Mouse (Mus musculus): Measurements from ENCODE around the gene Plin3. TPM values are rescaled to one million over a fixed set of nuclear protein-coding genes. Genes with fewer than 3 reads are reported as not detected.

Gene Plin3
- polyA plus RNA-seq, 1 experiment, result 21.3 TPM

- peaks cover 63% of the 10 kb centered on the region for H3K36me3 ChIP-seq (replicated peaks; ENCODE audit: low read length)
- H3K27me3 ChIP-seq (replicated peaks), result no peaks in the 10 kb centered on the region
- H3K9me3 ChIP-seq, result no peaks in the 10 kb centered on the region
- peak within 1 kb of the TSS; percentile 98 for H3K4me3 ChIP-seq (replicated peaks)
- H3K4me1 ChIP-seq, result peaks cover 76% of the 10 kb centered on the region
- TF ChIP-seq GATA1 (IDR thresholded peaks at IDR 0.05; ENCODE audit: borderline replicate concordance, low read length), result peak; percentile 86
- TF ChIP-seq FLI1 (IDR thresholded peaks at IDR 0.05; ENCODE audit: low read length), result no peak
Observed at GRCm38 (mm10) chr17:56276643-56277566, 15.8 kb downstream of the Plin3 start, which contains the start of gene Ticam1. Gene Ticam1 (minus strand): TSS chr17:56276786.

DNA sequence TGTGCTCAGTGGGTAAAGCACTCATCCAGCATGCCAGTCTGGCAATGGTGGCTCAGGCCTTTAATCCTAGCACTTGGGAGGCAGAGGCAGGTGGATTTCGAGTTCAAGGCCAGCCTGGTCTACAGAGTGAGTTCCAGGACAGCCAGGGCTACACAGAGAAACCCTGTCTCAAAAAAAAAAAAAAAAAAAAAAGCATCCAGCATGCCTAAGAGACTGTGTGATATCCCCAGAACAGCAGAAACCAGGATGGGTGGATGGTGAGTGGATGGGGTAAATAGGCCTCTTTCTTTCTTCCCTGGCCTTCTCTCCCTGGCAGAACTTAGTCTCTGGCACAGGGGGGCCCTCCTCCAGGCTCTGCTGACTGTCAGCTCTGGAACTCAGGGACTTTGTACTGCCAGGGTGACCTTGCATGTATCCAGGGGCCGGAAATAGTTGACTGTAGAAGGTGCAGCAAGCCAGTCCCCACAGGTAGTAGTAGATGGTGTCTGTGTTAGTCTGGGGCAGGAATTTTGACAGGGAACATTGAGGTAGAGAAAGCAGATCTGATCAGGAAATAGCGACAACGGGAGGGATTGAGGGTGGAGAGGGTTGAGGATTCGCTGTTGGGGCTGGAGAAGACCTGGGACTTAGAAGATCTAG lies 16.7 kb downstream of the Plin3 start:
- Histone ChIP-seq H3K4me1 (peaks cover 79% of the 10 kb centered on the region), H3K4me3 (replicated peaks) (peak overlapping the region; percentile 98), H3K27me3 (replicated peaks) (no peaks in the 10 kb centered on the region), H3K36me3 (replicated peaks; ENCODE audit: low read length) (peaks cover 63% of the 10 kb centered on the region), H3K9me3 (no peaks in the 10 kb centered on the region)
- no peak for TF ChIP-seq FLI1 (IDR thresholded peaks at IDR 0.05; ENCODE audit: low read length)
- TF ChIP-seq GATA1 (IDR thresholded peaks at IDR 0.05; ENCODE audit: borderline replicate concordance, low read length), result no peak

GRCm38 (mm10) chr17:56273986-56274385 lies 18.7 kb downstream of the Plin3 start:
- H3K9me3 ChIP-seq, result no peaks in the 10 kb centered on the region
- TF ChIP-seq FLI1 (IDR thresholded peaks at IDR 0.05; ENCODE audit: low read length) (no peak), GATA1 (IDR thresholded peaks at IDR 0.05; ENCODE audit: borderline replicate concordance, low read length) (no peak)
- H3K4me1 ChIP-seq, result peaks cover 87% of the 10 kb centered on the region
- H3K4me3 ChIP-seq (replicated peaks), result peak overlapping the region; percentile 54
- peaks cover 66% of the 10 kb centered on the region for H3K36me3 ChIP-seq (replicated peaks; ENCODE audit: low read length)
- H3K27me3 ChIP-seq (replicated peaks), result no peaks in the 10 kb centered on the region

- no peaks in the 10 kb centered on the region for H3K9me3 ChIP-seq
- TF ChIP-seq FLI1 (IDR thresholded peaks at IDR 0.05; ENCODE audit: low read length) (no peak), GATA1 (IDR thresholded peaks at IDR 0.05; ENCODE audit: borderline replicate concordance, low read length) (no peak)
- H3K27me3 ChIP-seq (replicated peaks), result no peaks in the 10 kb centered on the region
- peaks cover 83% of the 10 kb centered on the region for H3K4me1 ChIP-seq
- peak overlapping the region; percentile 54 for H3K4me3 ChIP-seq (replicated peaks)
- peaks cover 61% of the 10 kb centered on the region for H3K36me3 ChIP-seq (replicated peaks; ENCODE audit: low read length)
Observed at GRCm38 (mm10) chr17:56273482-56273881, 19.2 kb downstream of the Plin3 start.

GRCm38 (mm10) chr17:56272644-56273043 lies 20.0 kb downstream of the Plin3 start:
- peaks cover 54% of the 10 kb centered on the region for H3K36me3 ChIP-seq (replicated peaks; ENCODE audit: low read length)
- no peak overlapping the region for H3K4me3 ChIP-seq (replicated peaks)
- H3K4me1 ChIP-seq, result peaks cover 83% of the 10 kb centered on the region
- no peaks in the 10 kb centered on the region for H3K27me3 ChIP-seq (replicated peaks)
- TF ChIP-seq GATA1 (IDR thresholded peaks at IDR 0.05; ENCODE audit: borderline replicate concordance, low read length) (no peak), FLI1 (IDR thresholded peaks at IDR 0.05; ENCODE audit: low read length) (no peak)
- no peaks in the 10 kb centered on the region for H3K9me3 ChIP-seq

DNA sequence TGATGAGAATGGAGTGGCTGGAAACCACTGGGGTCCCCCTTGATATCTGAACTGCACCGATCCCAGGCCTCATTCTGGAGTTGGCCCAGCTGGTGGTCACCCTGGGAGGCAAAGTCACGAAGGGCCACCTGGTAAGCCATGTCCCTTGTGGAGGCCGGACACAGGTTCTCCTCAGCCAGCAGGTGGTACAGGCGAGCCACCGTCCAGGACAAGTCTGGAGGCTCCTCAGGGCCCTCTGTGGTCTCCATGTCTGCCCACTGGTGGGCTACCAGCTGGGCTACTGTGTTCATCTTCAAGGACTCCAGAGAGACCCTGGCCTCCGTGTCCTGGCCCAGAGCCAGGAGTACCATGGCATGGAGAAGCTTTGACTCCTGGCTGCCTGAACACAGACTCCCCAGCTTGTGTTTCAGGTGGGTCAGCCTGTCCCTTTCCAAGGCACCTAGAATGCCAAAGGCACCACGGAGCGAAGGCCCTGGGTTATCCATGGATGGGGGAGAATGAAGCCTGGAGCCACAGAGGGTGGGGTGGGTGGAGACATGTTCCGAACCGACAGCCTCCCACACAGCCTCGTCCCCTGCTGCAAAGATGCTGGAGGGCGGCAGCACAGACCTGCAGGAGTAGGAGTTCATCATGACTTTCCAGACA lies 20.9 kb downstream of the Plin3 start:
- Histone ChIP-seq H3K4me3 (replicated peaks) (no peak overlapping the region), H3K36me3 (replicated peaks; ENCODE audit: low read length) (peaks cover 54% of the 10 kb centered on the region), H3K27me3 (replicated peaks) (no peaks in the 10 kb centered on the region), H3K9me3 (no peaks in the 10 kb centered on the region), H3K4me1 (peaks cover 76% of the 10 kb centered on the region)
- TF ChIP-seq FLI1 (IDR thresholded peaks at IDR 0.05; ENCODE audit: low read length) (no peak), GATA1 (IDR thresholded peaks at IDR 0.05; ENCODE audit: borderline replicate concordance, low read length) (no peak)

DNA sequence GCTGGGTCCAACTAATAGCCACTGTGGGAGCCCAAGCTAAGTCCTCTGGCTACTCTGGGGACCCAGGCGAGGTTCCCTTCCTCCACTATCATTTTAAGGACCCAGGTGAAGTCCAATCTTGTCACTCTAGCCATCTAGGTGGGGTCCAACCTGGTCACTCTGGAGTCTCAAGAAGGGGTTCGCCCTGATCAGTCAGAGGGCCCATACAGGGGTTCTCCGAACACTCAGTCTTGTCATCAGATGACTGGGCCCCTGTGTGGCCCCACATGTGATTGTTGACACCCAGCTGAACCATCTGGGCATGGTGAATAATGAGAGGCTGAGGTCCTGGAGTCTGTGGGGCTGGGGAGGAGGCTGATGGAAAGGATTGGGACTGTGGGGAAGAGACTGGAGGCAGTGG lies 22.9 kb downstream of the Plin3 start:
- no peak for TF ChIP-seq FLI1 (IDR thresholded peaks at IDR 0.05; ENCODE audit: low read length)
- TF ChIP-seq GATA1 (IDR thresholded peaks at IDR 0.05; ENCODE audit: borderline replicate concordance, low read length), result no peak
- peaks cover 85% of the 10 kb centered on the region for H3K4me1 ChIP-seq
- H3K4me3 ChIP-seq (replicated peaks), result peak overlapping the region; percentile 90
- peaks cover 59% of the 10 kb centered on the region for H3K36me3 ChIP-seq (replicated peaks; ENCODE audit: low read length)
- H3K27me3 ChIP-seq (replicated peaks), result no peaks in the 10 kb centered on the region
- H3K9me3 ChIP-seq, result no peaks in the 10 kb centered on the region

DNA sequence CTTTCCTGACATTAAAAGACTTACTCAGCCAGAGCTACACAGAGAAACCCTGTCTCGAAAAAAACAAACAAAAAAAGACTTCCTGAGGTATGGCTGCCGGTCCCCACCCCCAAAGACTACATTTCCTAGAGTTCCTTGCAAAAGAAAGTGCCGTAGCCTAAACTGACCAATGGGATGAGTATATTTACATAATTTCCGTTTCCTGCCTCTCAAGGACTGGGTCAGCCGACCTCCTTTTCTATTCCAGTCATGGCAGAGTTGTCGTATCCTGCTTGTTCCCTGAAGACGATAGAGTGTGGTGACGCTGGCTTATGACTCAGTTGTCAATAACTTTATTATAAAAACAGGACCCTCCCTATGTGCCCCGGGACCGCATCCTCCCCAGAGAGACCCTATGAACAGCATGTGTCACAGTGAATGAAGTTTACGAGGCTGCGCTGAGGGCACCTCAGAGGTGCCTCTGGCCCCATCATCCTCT lies 23.5 kb downstream of the Plin3 start:
- Histone ChIP-seq H3K27me3 (replicated peaks) (no peaks in the 10 kb centered on the region), H3K4me1 (peaks cover 84% of the 10 kb centered on the region), H3K9me3 (no peaks in the 10 kb centered on the region), H3K36me3 (replicated peaks; ENCODE audit: low read length) (peaks cover 58% of the 10 kb centered on the region), H3K4me3 (replicated peaks) (peak overlapping the region; percentile 90)
- TF ChIP-seq GATA1 (IDR thresholded peaks at IDR 0.05; ENCODE audit: borderline replicate concordance, low read length), result no peak
- no peak for TF ChIP-seq FLI1 (IDR thresholded peaks at IDR 0.05; ENCODE audit: low read length)

- Histone ChIP-seq H3K36me3 (replicated peaks; ENCODE audit: low read length) (peaks cover 49% of the 10 kb centered on the region), H3K27me3 (replicated peaks) (no peaks in the 10 kb centered on the region), H3K9me3 (no peaks in the 10 kb centered on the region), H3K4me1 (peaks cover 80% of the 10 kb centered on the region), H3K4me3 (replicated peaks) (peak overlapping the region; percentile 9)
- TF ChIP-seq GATA1 (IDR thresholded peaks at IDR 0.05; ENCODE audit: borderline replicate concordance, low read length), result no peak
- TF ChIP-seq FLI1 (IDR thresholded peaks at IDR 0.05; ENCODE audit: low read length), result no peak
Observed at GRCm38 (mm10) chr17:56266271-56266670, 26.4 kb downstream of the Plin3 start.

Data from megakaryocyte, embryonic 14.5 days (primary cell).